Mouse (Mus musculus): ENCODE data around the gene Gal3st1.
"Not testable (repeated sequence)": the region's sequence is repeated elsewhere in the genome, so short reads cannot be mapped to it uniquely, and the experiment has no call there.

Gene Gal3st1

GRCm38 (mm10) chr11:3983291-3983862 lies at the start of gene Gal3st1:
Gal3st1 (plus strand) TSS chr11:3983636.
- peak in 1 of 2 experiments; percentile 16 for DNase-seq (ENCODE audit: low spot score in 2 of 2)

GRCm38 (mm10) chr11:3933756-3934285 lies 49.6 kb upstream of the Gal3st1 start:
- no peak for DNase-seq (ENCODE audit: low spot score in 2 of 2)

- no peak for DNase-seq (ENCODE audit: low spot score in 2 of 2)
Observed at GRCm38 (mm10) chr11:3935135-3935534, 48.3 kb upstream of the Gal3st1 start.

GRCm38 (mm10) chr11:3936318-3936717 lies 47.1 kb upstream of the Gal3st1 start:
- DNase-seq (ENCODE audit: low spot score in 2 of 2): no peak

GRCm38 (mm10) chr11:3937321-3937874 lies 46.0 kb upstream of the Gal3st1 start:
- DNase-seq (ENCODE audit: low spot score in 2 of 2): no peak

GRCm38 (mm10) chr11:3941371-3941770 lies 42.1 kb upstream of the Gal3st1 start:
- DNase-seq (ENCODE audit: low spot score in 2 of 2): no peak

- no peak for DNase-seq (ENCODE audit: low spot score in 2 of 2)
Observed at GRCm38 (mm10) chr11:3946386-3946785, 37.0 kb upstream of the Gal3st1 start.

GRCm38 (mm10) chr11:3954876-3955275 lies 28.6 kb upstream of the Gal3st1 start:
- not testable (repeated sequence) for DNase-seq (ENCODE audit: low spot score in 2 of 2)

GRCm38 (mm10) chr11:3955371-3955770 lies 28.1 kb upstream of the Gal3st1 start:
- not testable (repeated sequence) for DNase-seq (ENCODE audit: low spot score in 2 of 2)

- DNase-seq (ENCODE audit: low spot score in 2 of 2): no peak
Observed at GRCm38 (mm10) chr11:3960901-3961300, 22.5 kb upstream of the Gal3st1 start.

GRCm38 (mm10) chr11:3961761-3962160 lies 21.7 kb upstream of the Gal3st1 start:
- DNase-seq (ENCODE audit: low spot score in 2 of 2): no peak

GRCm38 (mm10) chr11:3963155-3963554 lies 20.3 kb upstream of the Gal3st1 start:
- DNase-seq (ENCODE audit: low spot score in 2 of 2): no peak

- DNase-seq (ENCODE audit: low spot score in 2 of 2): peak; percentile 74 to 78
Observed at GRCm38 (mm10) chr11:3963610-3964415, 19.6 kb upstream of the Gal3st1 start, which contains the start of gene Pes1. Pes1 (plus strand) TSS chr11:3963975.

- no peak for DNase-seq (ENCODE audit: low spot score in 2 of 2)
Observed at GRCm38 (mm10) chr11:3964416-3965172, 18.8 kb upstream of the Gal3st1 start.

GRCm38 (mm10) chr11:3969837-3970236 lies 13.6 kb upstream of the Gal3st1 start:
- DNase-seq (ENCODE audit: low spot score in 2 of 2): no peak

GRCm38 (mm10) chr11:3970361-3970760 lies 13.1 kb upstream of the Gal3st1 start:
- DNase-seq (ENCODE audit: low spot score in 2 of 2): no peak

GRCm38 (mm10) chr11:3973081-3973480 lies 10.4 kb upstream of the Gal3st1 start:
- DNase-seq (ENCODE audit: low spot score in 2 of 2): no peak

GRCm38 (mm10) chr11:3974311-3974710 lies 9.1 kb upstream of the Gal3st1 start:
- DNase-seq (ENCODE audit: low spot score in 2 of 2): no peak

GRCm38 (mm10) chr11:3976678-3977077 lies 6.8 kb upstream of the Gal3st1 start, which contains the start of gene 4930556J24Rik:
4930556J24Rik (minus strand) TSS chr11:3976778.
- DNase-seq (ENCODE audit: low spot score in 2 of 2): no peak

GRCm38 (mm10) chr11:3978421-3978820 lies 5.0 kb upstream of the Gal3st1 start:
- DNase-seq (ENCODE audit: low spot score in 2 of 2): no peak

- DNase-seq (ENCODE audit: low spot score in 2 of 2): no peak
Observed at GRCm38 (mm10) chr11:3981536-3981935, 1.9 kb upstream of the Gal3st1 start.

Data from right cerebral cortex, postnatal 36 days (tissue).